Mouse (Mus musculus) gastrocnemius, adult 18-20 months (tissue): Measurements from ENCODE around the gene Olfr1308. TPM values are rescaled to one million over a fixed set of nuclear protein-coding genes. Genes with fewer than 3 reads are reported as not detected.

Source experiments
- DNase-seq: peaks from one replicate; pipeline ENCODE4 v3.0.0; 2021; ENCODE audit warnings: low spot score
- long read RNA-seq, 2 experiments: library from polyadenylated mRNA; stranded (forward); transcript quantifications; one replicate each; pipeline ENCODE4 v2.0.0; 2021
- total RNA-seq, 2 experiments: library from RNA; stranded (reverse); gene quantifications; 2 replicates each; pipeline ENCODE4 v1.2.3; 2021

Gene Olfr1308
- not detected for total RNA-seq
- long read RNA-seq, experiment 1: 0 reads
- long read RNA-seq, experiment 2: 0 reads

DNA sequence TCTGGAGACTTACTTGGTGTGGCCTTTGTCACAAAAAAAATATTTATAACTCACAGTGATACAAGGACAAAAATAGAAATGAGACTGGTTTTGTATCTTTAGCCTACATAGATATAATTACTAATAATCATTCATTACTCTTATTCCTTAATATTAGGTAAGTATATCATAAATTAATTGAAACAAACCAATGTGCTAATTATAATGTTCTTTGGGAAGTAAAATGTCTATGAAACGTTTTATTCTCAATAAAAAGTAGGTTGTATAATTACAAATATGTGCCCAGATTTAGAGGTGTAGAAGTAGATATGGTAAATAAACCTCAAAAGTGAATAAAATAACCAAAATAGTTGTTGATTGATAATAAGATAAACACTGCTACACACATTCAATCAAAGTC is at the start of gene Olfr1308:
Gene Olfr1308, minus strand, starts transcription at position 101 of the 400 bp plus-strand sequence.
- DNase-seq: no peak

DNA sequence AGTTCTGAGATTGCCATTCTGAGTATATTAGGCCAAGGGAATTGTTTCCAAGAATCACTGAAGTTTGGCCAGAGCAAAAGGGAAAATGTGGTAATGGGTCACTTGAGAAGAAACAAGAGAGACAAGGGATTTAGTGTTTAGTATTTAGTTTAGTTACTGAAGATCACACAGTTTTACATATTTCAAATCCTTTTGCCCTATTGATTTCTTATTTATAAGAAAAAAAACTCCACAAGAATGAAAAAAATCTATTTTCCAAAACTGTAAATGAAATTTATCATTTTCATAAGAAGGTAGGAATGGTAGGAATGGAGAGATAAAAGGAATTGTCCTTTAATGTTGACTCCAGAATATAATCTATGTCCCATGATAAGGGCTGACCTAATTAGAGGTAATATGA is 47.9 kb upstream of the Olfr1308 start, which contains the start of gene Olfr1310:
Gene Olfr1310, minus strand, starts transcription at position 101 of the 400 bp plus-strand sequence.
- DNase-seq: no peak

DNA sequence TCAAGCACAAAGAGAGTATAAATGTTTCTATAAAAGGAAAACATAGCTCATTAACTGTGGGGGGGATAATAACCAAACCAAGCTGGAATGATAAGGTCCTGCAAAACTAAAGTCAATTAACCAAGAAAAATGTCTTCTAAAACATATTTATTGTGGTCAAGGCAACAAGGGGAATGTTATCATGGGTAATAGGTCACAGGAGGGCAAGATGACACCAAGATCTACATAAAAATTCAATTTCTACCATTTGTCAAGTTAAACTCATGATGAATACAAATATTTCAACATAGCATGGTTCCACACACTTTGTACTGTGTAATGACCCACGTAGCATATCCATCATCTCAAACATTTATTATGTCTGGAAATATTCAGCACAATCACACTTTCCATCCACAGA is 25.4 kb upstream of the Olfr1308 start, which contains the start of gene Olfr1309:
Gene Olfr1309, minus strand, starts transcription at position 101 of the 400 bp plus-strand sequence.
- DNase-seq: no peak

DNA sequence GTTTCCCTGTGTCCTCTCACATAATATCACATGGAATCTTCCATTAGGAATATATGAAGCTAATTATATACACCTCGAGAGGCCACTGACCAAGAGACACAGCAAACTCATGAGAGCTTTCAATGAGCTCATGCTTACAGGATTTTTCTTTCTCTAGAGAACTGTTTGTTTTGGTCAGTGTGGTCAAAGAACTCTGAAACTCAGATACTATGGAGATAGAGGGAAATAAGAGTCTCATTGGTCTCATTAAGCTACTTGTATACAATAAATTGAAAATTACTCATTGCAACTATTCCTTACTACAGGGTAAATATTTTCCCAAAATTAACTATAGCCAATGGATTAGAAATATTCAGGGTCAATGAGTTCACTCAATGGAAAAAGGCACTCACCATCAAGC is 15.4 kb downstream of the Olfr1308 start, which contains the start of gene Olfr1307:
Gene Olfr1307, minus strand, starts transcription at position 101 of the 400 bp plus-strand sequence.
- no peak for DNase-seq

DNA sequence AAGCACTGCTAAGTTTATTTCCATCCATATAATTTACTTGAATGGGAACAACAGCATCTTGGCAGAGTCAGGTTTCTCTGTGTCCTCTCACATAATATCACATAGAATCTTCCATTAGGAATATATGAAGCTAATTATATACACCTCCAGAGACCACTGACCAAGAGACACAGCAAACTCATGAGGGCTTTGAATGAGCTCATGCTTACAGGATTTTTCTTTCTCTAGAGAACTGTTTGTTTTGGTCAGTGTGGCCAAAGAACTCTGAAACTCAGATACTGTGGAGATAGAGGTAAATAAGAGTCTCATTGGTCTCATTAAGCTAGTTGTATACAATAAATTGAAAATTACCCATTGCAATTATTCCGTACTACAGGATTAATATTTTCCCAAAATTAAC is 48.6 kb downstream of the Olfr1308 start, which contains the start of gene Olfr1306:
Gene Olfr1306, minus strand, starts transcription at position 101 of the 400 bp plus-strand sequence.
- no peak for DNase-seq

Other genes starting within 250 kb of the Olfr1308 start
- gene Olfr1301, start 213.9 kb downstream of the Olfr1308 start, total RNA-seq: not detected
- not detected for gene Olfr1302, start 187.5 kb downstream of the Olfr1308 start, total RNA-seq
- not detected for gene Olfr1303, start 144.6 kb downstream of the Olfr1308 start, total RNA-seq
- not detected for gene Olfr1305, start 87.8 kb downstream of the Olfr1308 start, total RNA-seq
- not detected for gene Olfr1306, start 48.7 kb downstream of the Olfr1308 start, total RNA-seq
- not detected for gene Olfr1307, start 15.5 kb downstream of the Olfr1308 start, total RNA-seq
- not detected for gene Olfr1309, start 25.3 kb upstream of the Olfr1308 start, total RNA-seq
- gene Olfr1310, start 47.8 kb upstream of the Olfr1308 start, total RNA-seq: not detected
- not detected for gene Olfr1311, start 59.5 kb upstream of the Olfr1308 start, total RNA-seq
- not detected for gene Olfr1312, start 85.3 kb upstream of the Olfr1308 start, total RNA-seq
- gene Olfr1313, start 112.9 kb upstream of the Olfr1308 start, total RNA-seq: not detected
- gene Olfr1314, start 131.8 kb upstream of the Olfr1308 start, total RNA-seq: not detected
- gene Olfr1315-ps1, start 150.5 kb upstream of the Olfr1308 start, total RNA-seq: not detected
- not detected for gene Olfr1316, start 170.0 kb upstream of the Olfr1308 start, total RNA-seq
- not detected for gene Olfr1317, start 175.4 kb upstream of the Olfr1308 start, total RNA-seq
- gene Olfr1318, start 189.3 kb upstream of the Olfr1308 start, total RNA-seq: not detected